Mouse (Mus musculus): ENCODE results near the gene Mgme1. TPM values are rescaled to one million over a fixed set of nuclear protein-coding genes. Genes with fewer than 3 reads are reported as not detected.

The Mgme1 gene
- total and polyA plus RNA-seq, 3 experiments = 16.8 to 20.3 TPM; not detected in 1

DNA sequence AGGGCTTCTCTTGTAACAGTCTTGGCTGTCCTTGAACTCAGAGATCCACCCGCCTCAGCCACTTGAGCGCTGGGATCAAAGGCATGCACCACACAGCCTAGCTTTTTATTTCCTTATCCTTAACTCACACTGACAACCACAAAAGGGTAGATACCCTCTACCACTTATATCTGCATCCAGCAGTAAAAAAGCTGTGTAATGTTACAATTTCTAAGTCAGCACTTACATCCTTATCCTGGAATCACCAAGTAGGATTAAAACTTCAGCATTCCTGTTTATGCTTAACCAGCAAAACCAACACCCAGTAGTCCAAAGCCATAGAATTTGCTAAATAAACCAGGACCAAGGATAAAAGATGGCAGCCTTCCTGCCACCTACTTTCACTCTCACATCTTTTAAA lies 7.6 kb upstream of the Mgme1 start (continued):
- no peak for TF ChIP-seq BHLHE40 (IDR thresholded peaks at IDR 0.05; ENCODE audit: borderline replicate concordance, low read depth, low read length)
- no peak for TF ChIP-seq E2F4 (IDR thresholded peaks at IDR 0.05; ENCODE audit: borderline replicate concordance, low read depth, low read length)
- TF ChIP-seq HCFC1 (IDR thresholded peaks at IDR 0.05; ENCODE audit: low read depth, low read length) = no peak
- TF ChIP-seq GATA1 (IDR thresholded peaks at IDR 0.05; ENCODE audit: low read depth, low read length) = peak; percentile 51
- TF ChIP-seq POLR2AphosphoS2 (IDR thresholded peaks at IDR 0.05; ENCODE audit: low read length) = no peak
- TF ChIP-seq TCF12 (IDR thresholded peaks at IDR 0.05; ENCODE audit: low read depth, low read length) = peak; percentile 32; the same call in 1 of the 2 replicates
- TF ChIP-seq TAL1 (IDR thresholded peaks at IDR 0.05; ENCODE audit: low read length) = peak; percentile 40; the same call in 1 of the 2 replicates

DNA sequence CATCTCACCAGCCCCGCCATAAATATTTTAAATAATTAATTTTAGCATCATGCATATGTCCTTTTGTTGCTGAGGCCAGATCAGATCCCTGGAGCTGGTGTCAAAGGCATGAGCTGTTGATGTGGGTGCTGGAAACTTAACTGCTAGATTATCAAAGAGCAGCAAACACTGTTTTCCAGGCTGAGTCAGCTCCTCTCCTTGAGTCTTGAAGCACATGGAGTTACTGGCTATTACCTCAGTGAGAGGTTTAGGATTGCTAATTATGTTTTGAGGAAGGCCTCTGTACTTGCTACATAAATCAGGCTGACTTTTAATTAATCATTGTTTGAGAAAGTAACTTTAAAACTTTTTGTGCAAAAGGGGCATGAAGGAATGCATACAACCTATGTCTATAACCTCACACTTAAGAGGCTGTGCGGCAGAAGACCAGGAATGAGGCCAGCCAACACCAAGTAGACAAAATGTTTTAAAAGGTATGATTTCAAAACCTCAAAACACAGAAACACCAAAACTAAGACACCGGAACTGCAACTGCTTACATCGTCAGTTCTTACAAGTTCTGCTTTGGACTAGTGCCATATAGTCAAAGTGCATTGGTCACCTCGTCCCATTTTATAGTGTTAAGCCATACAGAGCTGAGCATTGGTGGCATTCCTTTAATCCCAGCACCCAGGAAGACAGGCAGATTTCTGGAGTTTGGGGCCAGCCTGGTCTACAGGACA lies 5.9 kb upstream of the Mgme1 start:
- no peak for DNase-seq (ENCODE audit: low read depth, low spot score)
- Histone ChIP-seq H3K27me3 (ENCODE audit: control insufficient read depth in 1 of 2, insufficient read depth in 2 of 2, low read length in 2 of 2) (no peaks in the 10 kb centered on the region), H3K36me3 (ENCODE audit: control insufficient read depth in 1 of 2, insufficient read depth in 2 of 2, low read length in 2 of 2) (peaks cover 31 to 66% of the 10 kb centered on the region in 2 experiments), H3K4me1 (ENCODE audit: control insufficient read depth in 1 of 2, insufficient read depth in 2 of 2, low read length in 2 of 2) (peaks cover 4 to 16% of the 10 kb centered on the region in 2 experiments), H3K27ac (ENCODE audit: control insufficient read depth, low read depth, low read length) (peak overlapping the region; percentile 37; the same call in 1 of the 2 replicates), H3K9ac (ENCODE audit: control insufficient read depth, low read depth, low read length, poor library complexity, severe bottlenecking) (peak overlapping the region; percentile 57), H3K4me3 (ENCODE audit: control insufficient read depth in 1 of 2, insufficient read depth in 1 of 2, low read depth in 2 of 2, low read length in 2 of 2) (peak overlapping the region; percentile 20 to 21; a peak in 3 of 4 replicates), H3K9me3 (replicated peaks; ENCODE audit: insufficient read depth, low read length) (no peaks in the 10 kb centered on the region), H3K79me2 (ENCODE audit: control insufficient read depth, insufficient read depth, low read length, poor library complexity) (peaks cover 89% of the 10 kb centered on the region)
- 0 out of 2 replicates have a peak, but pooled peaks have one; percentile 19 for TF ChIP-seq MAX (IDR thresholded peaks at IDR 0.05; ENCODE audit: low read length)
- TF ChIP-seq ETS1 (IDR thresholded peaks at IDR 0.05; ENCODE audit: low read depth, low read length) = no peak

DNA sequence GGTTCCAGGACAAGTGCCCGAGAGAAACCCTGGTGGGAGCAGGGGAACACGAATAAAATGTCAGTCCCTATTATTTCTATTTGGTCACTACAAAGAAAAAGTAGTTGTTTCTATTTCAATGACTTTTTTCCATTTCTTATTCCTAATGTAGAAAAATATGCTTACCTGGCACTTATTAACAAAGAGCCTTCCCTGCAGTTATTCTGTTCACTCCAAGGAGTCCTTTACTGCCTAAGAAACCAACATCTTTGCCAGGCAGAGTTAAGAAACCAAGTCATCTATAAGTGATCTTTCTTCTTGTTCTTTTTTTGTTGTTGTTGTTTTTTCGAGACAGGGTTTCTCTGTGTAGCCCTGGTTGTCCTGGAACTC lies 5.4 kb upstream of the Mgme1 start:
- TF ChIP-seq MAFK (IDR thresholded peaks at IDR 0.05; ENCODE audit: borderline replicate concordance, low read depth, low read length) = peak; percentile 45; the same call in 1 of the 2 replicates
- TF ChIP-seq NRF1 (IDR thresholded peaks at IDR 0.05; ENCODE audit: insufficient read depth, low read depth, low read length, poor library complexity, severe bottlenecking) = no peak
- H3K9ac ChIP-seq (ENCODE audit: control insufficient read depth, low read depth, low read length, poor library complexity, severe bottlenecking) = peak overlapping the region; percentile 57
- H3K4me3 ChIP-seq (ENCODE audit: control insufficient read depth in 1 of 2, insufficient read depth in 1 of 2, low read depth in 2 of 2, low read length in 2 of 2) = peak overlapping the region in 1 of 2 experiments; percentile 20; a peak in 3 of 4 replicates
- no peak for DNase-seq (ENCODE audit: low read depth, low spot score)
- H3K27me3 ChIP-seq (ENCODE audit: control insufficient read depth in 1 of 2, insufficient read depth in 2 of 2, low read length in 2 of 2) = no peaks in the 10 kb centered on the region
- no peaks in the 10 kb centered on the region for H3K9me3 ChIP-seq (replicated peaks; ENCODE audit: insufficient read depth, low read length)
- H3K36me3 ChIP-seq (ENCODE audit: control insufficient read depth in 1 of 2, insufficient read depth in 2 of 2, low read length in 2 of 2) = peaks cover 31 to 66% of the 10 kb centered on the region in 2 experiments
- peaks cover 93% of the 10 kb centered on the region for H3K79me2 ChIP-seq (ENCODE audit: control insufficient read depth, insufficient read depth, low read length, poor library complexity)
- H3K27ac ChIP-seq (ENCODE audit: control insufficient read depth, low read depth, low read length) = no peak overlapping the region
- peaks cover 4 to 16% of the 10 kb centered on the region in 2 experiments for H3K4me1 ChIP-seq (ENCODE audit: control insufficient read depth in 1 of 2, insufficient read depth in 2 of 2, low read length in 2 of 2)

All from MEL (cell line).